Mouse (Mus musculus) kidney, embryonic 14.5 days (tissue): ENCODE data around the gene Abr. TPM values are rescaled to one million over a fixed set of nuclear protein-coding genes. Genes with fewer than 3 reads are reported as not detected.
A peak's percentile ranks its signal among the peaks of the same experiment; 100 is the strongest.

Experiments used
- ATAC-seq: fragments of 200-750 bp; cut with Nextera tagmentation; 2 replicates; pipeline ENCODE4 v1.8.0; 2017; ENCODE audit warnings: moderate number of reproducible peaks, mild to moderate bottlenecking, moderate TSS enrichment, moderate library complexity; ENCODE audit not compliant: low FRiP score, low TSS enrichment
- H3K27ac ChIP-seq: fragments of 300-500 bp; sonication (generic); 2 replicates; pipeline ENCODE4 v1.5.1; 2014; ENCODE audit warnings: low read depth, mild to moderate bottlenecking, low read length, moderate library complexity, mixed read lengths
- H3K27me3 ChIP-seq: fragments of 300-500 bp; sonication (generic); 2 replicates; pipeline ENCODE4 v1.6.1; 2014; ENCODE audit warnings: mild to moderate bottlenecking, low read length; ENCODE audit not compliant: control insufficient read depth, insufficient read depth
- H3K36me3 ChIP-seq: fragments of 300-500 bp; sonication (generic); 2 replicates; pipeline ENCODE4 v1.6.1; 2014; ENCODE audit warnings: low read length, mixed read lengths; ENCODE audit not compliant: control insufficient read depth, insufficient read depth
- H3K4me1 ChIP-seq: fragments of 300-500 bp; sonication (generic); 2 replicates; pipeline ENCODE4 v1.6.1; 2014; ENCODE audit warnings: low read length, mixed read lengths; ENCODE audit not compliant: control insufficient read depth, insufficient read depth
- H3K4me2 ChIP-seq: fragments of 300-500 bp; sonication (generic); replicated peaks from 2 replicates; pipeline ENCODE4 v1.6.1; 2014; ENCODE audit warnings: low read depth, mild to moderate bottlenecking, low read length
- H3K4me3 ChIP-seq: fragments of 300-500 bp; sonication (generic); 2 replicates; pipeline ENCODE4 v1.5.1; 2014; ENCODE audit warnings: mild to moderate bottlenecking, low read length
- H3K9ac ChIP-seq: fragments of 300-500 bp; sonication (generic); 2 replicates; pipeline ENCODE4 v1.6.1; 2014; ENCODE audit warnings: low read depth, mild to moderate bottlenecking, low read length, moderate library complexity
- H3K9me3 ChIP-seq: fragments of 300-500 bp; sonication (generic); 2 replicates; pipeline ENCODE4 v1.6.1; 2016; ENCODE audit warnings: low read length; ENCODE audit not compliant: control insufficient read depth
- WGBS: fragments of 180-500 bp; shearing (Covaris S2); extraction: QIAGEN DNeasy Blood & Tissue Kit; methylation state at CpG from one replicate; pipeline ENCODE4 v1.1.7; 2014; 5-methylcytosine and 5-hydroxymethylcytosine counted together
- polyA plus RNA-seq: library from polyadenylated mRNA; unstranded; fragments of >200 nt; fragmentation: Nextera tagmentation; extraction: Ambion mirVana; gene quantifications from 2 replicates; pipeline ENCODE4 v1.2.1, GENCODE M21; 2014

Gene Abr
- polyA plus RNA-seq, 1 experiment from 2014 or later, result 57.7 TPM

GRCm38 (mm10) chr11:76650862-76651560 is 28.9 kb upstream of the Abr start:
- Histone ChIP-seq H3K27me3 (no peaks in the 10 kb centered on the region), H3K4me1 (peaks cover 6% of the 10 kb centered on the region), H3K27ac (no peak overlapping the region), H3K4me2 (no peak overlapping the region), H3K4me3 (no peak overlapping the region), H3K9ac (no peak overlapping the region), H3K9me3 (no peaks in the 10 kb centered on the region), H3K36me3 (no peaks in the 10 kb centered on the region)
- 61% methylated on average over 11 of the region's 14 CpGs for WGBS
- no peak for ATAC-seq

GRCm38 (mm10) chr11:76647500-76647899 is 25.4 kb upstream of the Abr start:
- WGBS, result 6% methylated on average over 9 of the region's 9 CpGs
- Histone ChIP-seq H3K4me3 (0 out of 2 replicates have a peak overlapping the region, but pooled peaks have one; percentile 9), H3K27ac (no peak overlapping the region), H3K27me3 (no peaks in the 10 kb centered on the region), H3K4me1 (peaks cover 18% of the 10 kb centered on the region), H3K9ac (no peak overlapping the region), H3K36me3 (no peaks in the 10 kb centered on the region), H3K9me3 (no peaks in the 10 kb centered on the region), H3K4me2 (peak overlapping the region; percentile 32)
- peak; percentile 26; the same call in 1 of the 2 replicates for ATAC-seq

DNA sequence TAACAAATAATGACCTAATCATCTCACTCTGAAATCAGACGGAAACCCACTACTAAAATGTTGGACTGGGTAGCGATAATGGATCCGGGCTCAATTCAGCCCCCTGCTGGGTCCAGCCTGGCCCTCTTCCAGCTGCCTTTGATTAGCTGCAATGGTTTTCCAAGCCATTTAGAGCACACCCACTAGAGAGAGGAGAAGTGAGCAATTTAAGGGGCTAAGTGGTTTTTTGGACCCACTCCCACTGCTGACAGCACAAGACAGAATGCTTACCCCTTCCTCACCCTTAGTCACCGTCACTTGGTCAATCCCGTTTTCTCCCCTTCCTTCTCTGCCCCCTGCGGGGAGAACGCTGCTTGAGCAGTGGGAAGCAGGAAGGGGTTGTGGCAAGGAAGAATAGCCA is 24.9 kb upstream of the Abr start:
- no peak overlapping the region for H3K9ac ChIP-seq
- H3K27me3 ChIP-seq, result no peaks in the 10 kb centered on the region
- WGBS, result 11% methylated on average over 7 of the region's 7 CpGs
- peak overlapping the region; percentile 32 for H3K4me2 ChIP-seq
- H3K9me3 ChIP-seq, result no peaks in the 10 kb centered on the region
- H3K27ac ChIP-seq, result no peak overlapping the region
- no peak for ATAC-seq
- H3K4me1 ChIP-seq, result peaks cover 18% of the 10 kb centered on the region
- no peak overlapping the region for H3K4me3 ChIP-seq
- H3K36me3 ChIP-seq, result no peaks in the 10 kb centered on the region

DNA sequence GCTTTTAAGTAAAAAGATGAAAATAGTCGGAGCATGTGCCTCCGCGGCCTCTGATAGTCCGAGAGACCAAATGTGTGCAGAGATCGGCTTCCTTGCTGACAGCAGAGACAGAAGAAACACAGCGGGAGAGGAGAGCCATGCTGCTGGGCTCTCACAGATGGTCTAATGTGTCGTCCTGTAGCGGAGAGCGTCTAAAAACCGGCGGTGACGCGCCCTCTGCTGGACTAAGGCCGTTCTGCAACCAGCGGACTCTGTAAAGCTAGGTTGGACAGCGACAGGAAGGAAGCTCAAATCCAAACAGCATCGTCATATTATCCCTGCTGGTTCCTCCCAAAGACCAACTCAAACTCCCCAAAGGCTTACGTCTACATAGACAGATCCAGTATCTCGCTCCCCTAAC is 23.8 kb upstream of the Abr start:
- H3K27me3 ChIP-seq, result no peaks in the 10 kb centered on the region
- peak overlapping the region; percentile 48 for H3K4me2 ChIP-seq
- peak overlapping the region; percentile 62; the same call in 1 of the 2 replicates for H3K27ac ChIP-seq
- H3K4me3 ChIP-seq, result peak overlapping the region; percentile 21
- no peaks in the 10 kb centered on the region for H3K9me3 ChIP-seq
- under 1% methylated on average over 19 of the region's 19 CpGs for WGBS
- 0 out of 2 replicates have a peak overlapping the region, but pooled peaks have one; percentile 2 for H3K9ac ChIP-seq
- no peaks in the 10 kb centered on the region for H3K36me3 ChIP-seq
- H3K4me1 ChIP-seq, result peaks cover 18% of the 10 kb centered on the region
- peak; percentile 75 for ATAC-seq

GRCm38 (mm10) chr11:76645036-76645435 is 22.9 kb upstream of the Abr start:
- Histone ChIP-seq H3K36me3 (no peaks in the 10 kb centered on the region), H3K27ac (peak overlapping the region; percentile 67; the same call in 1 of the 2 replicates), H3K4me3 (no peak overlapping the region), H3K4me1 (peaks cover 18% of the 10 kb centered on the region), H3K27me3 (no peaks in the 10 kb centered on the region), H3K9ac (no peak overlapping the region), H3K4me2 (peak overlapping the region; percentile 48; the same call in 1 of the 2 replicates), H3K9me3 (no peaks in the 10 kb centered on the region)
- ATAC-seq, result peak; percentile 59
- 19% methylated on average over 9 of the region's 9 CpGs for WGBS

DNA sequence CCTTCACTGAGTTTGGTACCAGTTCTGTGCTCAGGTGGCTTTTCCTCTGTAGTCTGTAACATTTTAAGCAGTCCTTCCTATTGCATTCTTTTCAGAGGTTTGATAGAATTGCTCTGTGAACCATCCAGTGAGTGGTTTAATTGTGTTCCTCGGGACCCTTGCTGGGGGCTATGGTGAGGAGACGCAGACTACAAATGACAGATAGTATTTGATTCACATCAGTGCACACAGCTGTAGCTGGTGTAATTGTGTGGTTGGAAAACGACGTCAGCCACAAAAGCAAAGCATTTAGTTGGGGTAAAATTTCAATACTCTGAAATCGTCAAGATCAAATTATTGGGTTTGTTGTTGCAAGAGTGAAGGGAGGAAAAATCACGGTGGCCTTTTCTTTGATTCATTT is 22.1 kb upstream of the Abr start:
- WGBS, result 33% methylated on average over 6 of the region's 6 CpGs
- Histone ChIP-seq H3K9me3 (no peaks in the 10 kb centered on the region), H3K4me2 (no peak overlapping the region), H3K9ac (no peak overlapping the region), H3K4me3 (no peak overlapping the region), H3K4me1 (peaks cover 18% of the 10 kb centered on the region), H3K36me3 (no peaks in the 10 kb centered on the region), H3K27me3 (no peaks in the 10 kb centered on the region), H3K27ac (peak overlapping the region; percentile 67; the same call in 1 of the 2 replicates)
- ATAC-seq, result no peak

- H3K4me2 ChIP-seq, result no peak overlapping the region
- H3K9me3 ChIP-seq, result no peaks in the 10 kb centered on the region
- H3K4me3 ChIP-seq, result no peak overlapping the region
- 71% methylated on average over 4 of the region's 4 CpGs for WGBS
- H3K27ac ChIP-seq, result no peak overlapping the region
- H3K36me3 ChIP-seq, result no peaks in the 10 kb centered on the region
- peaks cover 8% of the 10 kb centered on the region; the same call in 1 of the 2 replicates for H3K4me1 ChIP-seq
- H3K9ac ChIP-seq, result no peak overlapping the region
- no peaks in the 10 kb centered on the region for H3K27me3 ChIP-seq
- no peak for ATAC-seq
Measured at GRCm38 (mm10) chr11:76640231-76640630, 18.1 kb upstream of the Abr start.

DNA sequence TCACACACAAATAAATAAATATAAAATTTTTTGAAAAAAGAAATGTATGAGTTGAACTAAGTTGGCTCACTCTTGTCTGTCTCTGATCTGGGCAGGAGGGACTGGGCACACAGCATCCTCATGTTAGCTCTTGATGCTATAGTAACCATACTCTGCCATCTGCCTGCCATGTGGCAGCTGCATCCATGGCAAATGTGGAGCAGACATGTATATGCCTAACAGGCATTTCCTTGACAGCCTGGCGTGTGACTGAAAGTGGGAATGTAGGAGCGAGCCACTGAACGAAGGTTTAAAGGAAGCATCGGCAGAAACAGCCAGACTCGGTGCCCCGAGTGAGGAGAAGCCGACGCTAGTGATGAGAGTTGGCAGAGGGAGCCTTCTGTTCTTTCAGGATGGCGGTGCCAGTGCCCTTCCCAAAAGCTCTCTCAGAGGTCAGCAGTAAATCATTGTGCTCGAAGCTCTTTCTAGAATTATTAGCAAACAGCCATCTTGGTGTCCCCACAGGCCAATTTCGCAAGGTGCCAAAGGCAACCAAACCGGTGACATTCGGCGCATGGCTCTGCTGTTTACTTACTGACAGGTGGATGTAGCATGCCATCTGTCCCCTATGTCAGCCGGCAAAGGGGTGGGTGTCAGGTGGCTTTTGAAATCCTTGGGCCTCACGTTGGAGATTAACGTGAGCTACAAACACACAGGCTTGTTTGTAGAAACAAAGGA is 17.3 kb upstream of the Abr start:
- Histone ChIP-seq H3K9ac (no peak overlapping the region), H3K4me2 (no peak overlapping the region), H3K4me3 (no peak overlapping the region), H3K27ac (no peak overlapping the region), H3K4me1 (peaks cover 5% of the 10 kb centered on the region; the same call in 1 of the 2 replicates), H3K36me3 (no peaks in the 10 kb centered on the region), H3K27me3 (no peaks in the 10 kb centered on the region), H3K9me3 (no peaks in the 10 kb centered on the region)
- no peak for ATAC-seq
- WGBS, result 80% methylated on average over 17 of the region's 17 CpGs

- Histone ChIP-seq H3K27ac (no peak overlapping the region), H3K4me2 (no peak overlapping the region), H3K9ac (no peak overlapping the region), H3K9me3 (no peaks in the 10 kb centered on the region), H3K4me3 (no peak overlapping the region), H3K36me3 (no peaks in the 10 kb centered on the region), H3K4me1 (no peaks in the 10 kb centered on the region), H3K27me3 (no peaks in the 10 kb centered on the region)
- WGBS, result 63% methylated on average over 5 of the region's 5 CpGs
- ATAC-seq, result no peak
Measured at GRCm38 (mm10) chr11:76630487-76630886, 8.4 kb upstream of the Abr start.
